Mouse (Mus musculus) midbrain, embryonic 11.5 days (tissue): ENCODE measurements around the gene Lgals1. TPM values are rescaled to one million over a fixed set of nuclear protein-coding genes. Genes with fewer than 3 reads are reported as not detected.
A peak's percentile ranks its signal among the peaks of the same experiment; 100 is the strongest.
"Not testable (repeated sequence)": the region's sequence is repeated elsewhere in the genome, so short reads cannot be mapped to it uniquely, and the experiment has no call there.

Source experiments
- ATAC-seq: fragments of 200-750 bp; cut with Nextera tagmentation; 2 replicates; pipeline ENCODE4 v1.8.0; 2017; ENCODE audit warnings: moderate TSS enrichment, moderate library complexity; ENCODE audit not compliant: low FRiP score
- DNase-seq: peaks from one replicate; pipeline ENCODE4 v3.0.0; 2015; ENCODE audit warnings: low spot score; ENCODE audit errors: missing footprints
- H3K27ac ChIP-seq: fragments of 300-500 bp; sonication (generic); 2 replicates; pipeline ENCODE4 v1.5.1; 2014; ENCODE audit warnings: low read depth, low read length
- H3K27me3 ChIP-seq: fragments of 300-500 bp; sonication (generic); 2 replicates; pipeline ENCODE4 v1.6.1; 2014; ENCODE audit warnings: mild to moderate bottlenecking, low read length, moderate library complexity, mixed read lengths; ENCODE audit not compliant: control insufficient read depth, insufficient read depth
- H3K36me3 ChIP-seq: fragments of 300-500 bp; sonication (generic); 2 replicates; pipeline ENCODE4 v1.6.1; 2014; ENCODE audit warnings: mild to moderate bottlenecking, low read length, moderate library complexity, mixed read lengths; ENCODE audit not compliant: control insufficient read depth, insufficient read depth
- H3K4me1 ChIP-seq: fragments of 300-500 bp; sonication (generic); 2 replicates; pipeline ENCODE4 v1.6.1; 2014; ENCODE audit warnings: low read length; ENCODE audit not compliant: control insufficient read depth, insufficient read depth
- H3K4me2 ChIP-seq: fragments of 300-500 bp; sonication (generic); 2 replicates; pipeline ENCODE4 v1.6.1; 2014; ENCODE audit warnings: mild to moderate bottlenecking, moderate library complexity
- H3K4me3 ChIP-seq: fragments of 300-500 bp; sonication (generic); 2 replicates; pipeline ENCODE4 v1.5.1; 2014; ENCODE audit warnings: low read depth, low read length
- H3K9ac ChIP-seq: fragments of 300-500 bp; sonication (generic); 2 replicates; pipeline ENCODE4 v1.6.1; 2014; ENCODE audit warnings: low read length
- H3K9me3 ChIP-seq: fragments of 300-500 bp; sonication (generic); 2 replicates; pipeline ENCODE4 v1.6.1; 2016; ENCODE audit warnings: low read length; ENCODE audit not compliant: control insufficient read depth
- WGBS: fragments of 180-500 bp; shearing (Covaris S2); extraction: QIAGEN DNeasy Blood & Tissue Kit; methylation state at CpG from one replicate; pipeline ENCODE4 v1.1.7; 2014; 5-methylcytosine and 5-hydroxymethylcytosine counted together
- polyA plus RNA-seq: library from polyadenylated mRNA; unstranded; fragments of >200 nt; fragmentation: Nextera tagmentation; extraction: Ambion mirVana; gene quantifications from 2 replicates; pipeline ENCODE4 v1.2.1, GENCODE M21; 2014

Gene Lgals1
- polyA plus RNA-seq, result 360 and 382 TPM in 2 replicates

- Histone ChIP-seq H3K9ac (peak within 1 kb of the TSS; percentile 46), H3K27ac (no peak within 1 kb of the TSS; the same call in 1 of the 2 replicates), H3K9me3 (no peaks in the 10 kb centered on the region), H3K36me3 (no peaks in the 10 kb centered on the region), H3K4me1 (peaks cover 22% of the 10 kb centered on the region), H3K4me2 (peak within 1 kb of the TSS; percentile 54), H3K4me3 (peak within 1 kb of the TSS; percentile 25; the same call in 1 of the 2 replicates), H3K27me3 (peaks cover 2% of the 10 kb centered on the region; the same call in 1 of the 2 replicates)
- 4% methylated on average over 20 of the region's 20 CpGs for WGBS
- peak; percentile 70 for ATAC-seq
- peak; percentile 91 for DNase-seq
These were observed at the start of gene Lgals1 for GRCm38 (mm10) chr15:78926021-78926919. Gene Lgals1, plus strand, starts transcription at chr15:78926725.

GRCm38 (mm10) chr15:78876991-78877809 lies 49.3 kb upstream of the Lgals1 start, which contains the start of gene Gga1:
Gene Gga1, plus strand, starts transcription at chr15:78877190.
- H3K27me3 ChIP-seq, result no peaks in the 10 kb centered on the region
- peak within 1 kb of the TSS; percentile 88 for H3K9ac ChIP-seq
- ATAC-seq (peak; percentile 93), DNase-seq (peak; percentile 99)
- H3K9me3 ChIP-seq, result no peaks in the 10 kb centered on the region
- peak within 1 kb of the TSS; percentile 98 for H3K27ac ChIP-seq
- WGBS, result under 1% methylated on average over 73 of the region's 95 CpGs
- peak within 1 kb of the TSS; percentile 84 for H3K4me2 ChIP-seq
- H3K4me1 ChIP-seq, result peaks cover 19% of the 10 kb centered on the region
- peak within 1 kb of the TSS; percentile 75 for H3K4me3 ChIP-seq
- H3K36me3 ChIP-seq, result peaks cover 6% of the 10 kb centered on the region; the same call in 1 of the 2 replicates

- peaks cover 8% of the 10 kb centered on the region; the same call in 1 of the 2 replicates for H3K36me3 ChIP-seq
- H3K27me3 ChIP-seq, result no peaks in the 10 kb centered on the region
- peak overlapping the region; percentile 98 for H3K27ac ChIP-seq
- H3K4me2 ChIP-seq, result peak overlapping the region; percentile 84
- peak overlapping the region; percentile 88 for H3K9ac ChIP-seq
- ATAC-seq (no peak), DNase-seq (no peak)
- peak overlapping the region; percentile 75 for H3K4me3 ChIP-seq
- H3K4me1 ChIP-seq, result peaks cover 19% of the 10 kb centered on the region
- WGBS, result 2% methylated on average over 17 of the region's 17 CpGs
- H3K9me3 ChIP-seq, result no peaks in the 10 kb centered on the region
These were observed 48.6 kb upstream of the Lgals1 start for GRCm38 (mm10) chr15:78877810-78878390.

GRCm38 (mm10) chr15:78878792-78879516 lies 47.6 kb upstream of the Lgals1 start:
- 77% methylated on average over 7 of the region's 7 CpGs for WGBS
- not testable (repeated sequence) for H3K4me3 ChIP-seq

GRCm38 (mm10) chr15:78880432-78880831 lies 46.1 kb upstream of the Lgals1 start:
- ATAC-seq (no peak), DNase-seq (no peak)
- H3K4me3 ChIP-seq, result no peak overlapping the region
- H3K36me3 ChIP-seq, result peaks cover 22% of the 10 kb centered on the region
- peaks cover 17% of the 10 kb centered on the region for H3K4me1 ChIP-seq
- H3K9me3 ChIP-seq, result no peaks in the 10 kb centered on the region
- H3K27me3 ChIP-seq, result no peaks in the 10 kb centered on the region
- H3K9ac ChIP-seq, result no peak overlapping the region
- 95% methylated on average over 8 of the region's 8 CpGs for whole genome bisulfite sequencing
- no peak overlapping the region for H3K4me2 ChIP-seq
- H3K27ac ChIP-seq, result no peak overlapping the region

More at GRCm38 (mm10) chr15:78878792-78879516, 47.6 kb upstream of the Lgals1 start:
- Histone ChIP-seq H3K4me1 (peaks cover 18% of the 10 kb centered on the region), H3K36me3 (peaks cover 16% of the 10 kb centered on the region)
- not testable (repeated sequence) for DNase-seq, H3K9ac ChIP-seq, H3K9me3 ChIP-seq, H3K27ac ChIP-seq, H3K27me3 ChIP-seq, H3K4me2 ChIP-seq, ATAC-seq

- ATAC-seq (no peak), DNase-seq (no peak)
- peaks cover 30% of the 10 kb centered on the region for H3K36me3 ChIP-seq
These were observed 44.7 kb upstream of the Lgals1 start for GRCm38 (mm10) chr15:78881828-78882227.

GRCm38 (mm10) chr15:78889401-78889853 lies 37.1 kb upstream of the Lgals1 start:
- no peaks in the 10 kb centered on the region for H3K27me3 ChIP-seq
- WGBS, result 15% methylated on average over 13 of the region's 13 CpGs
- H3K36me3 ChIP-seq, result peaks cover 22% of the 10 kb centered on the region
- H3K4me1 ChIP-seq, result peaks cover 9% of the 10 kb centered on the region; the same call in 1 of the 2 replicates
- no peak overlapping the region for H3K4me3 ChIP-seq
- no peak for DNase-seq
- H3K9ac ChIP-seq, result peak overlapping the region; percentile 6; the same call in 1 of the 2 replicates
- 0 out of 2 replicates have a peak, but pooled peaks have one; percentile 19 for ATAC-seq
- H3K4me2 ChIP-seq, result no peak overlapping the region
- H3K27ac ChIP-seq, result no peak overlapping the region
- no peaks in the 10 kb centered on the region for H3K9me3 ChIP-seq

More at GRCm38 (mm10) chr15:78881828-78882227, 44.7 kb upstream of the Lgals1 start:
- no peak overlapping the region for H3K27ac ChIP-seq
- no peaks in the 10 kb centered on the region for H3K27me3 ChIP-seq
- no peak overlapping the region for H3K9ac ChIP-seq
- 93% methylated on average over 3 of the region's 3 CpGs for WGBS
- H3K4me3 ChIP-seq, result no peak overlapping the region
- H3K4me2 ChIP-seq, result no peak overlapping the region
- no peaks in the 10 kb centered on the region for H3K9me3 ChIP-seq
- H3K4me1 ChIP-seq, result peaks cover 8% of the 10 kb centered on the region

GRCm38 (mm10) chr15:78892440-78892839 lies 34.1 kb upstream of the Lgals1 start:
- no peak for ATAC-seq
- H3K9me3 ChIP-seq, result no peaks in the 10 kb centered on the region
- DNase-seq, result no peak
- WGBS, result 70% methylated on average over 7 of the region's 7 CpGs
- H3K36me3 ChIP-seq, result peaks cover 9% of the 10 kb centered on the region
- H3K4me3 ChIP-seq, result no peak overlapping the region
- no peak overlapping the region for H3K4me2 ChIP-seq
- H3K27ac ChIP-seq, result no peak overlapping the region
- peaks cover 9% of the 10 kb centered on the region; the same call in 1 of the 2 replicates for H3K4me1 ChIP-seq
- no peaks in the 10 kb centered on the region for H3K27me3 ChIP-seq
- no peak overlapping the region for H3K9ac ChIP-seq
